Mouse (Mus musculus) mesoderm, embryonic 11.5 days (tissue): ENCODE data around the gene Pawr.

ENCODE experiments used
- DNase-seq: peaks from one replicate; pipeline ENCODE4 v3.0.0-alpha.2; 2012; ENCODE audit warnings: low read depth, low spot score

Gene Pawr

DNA sequence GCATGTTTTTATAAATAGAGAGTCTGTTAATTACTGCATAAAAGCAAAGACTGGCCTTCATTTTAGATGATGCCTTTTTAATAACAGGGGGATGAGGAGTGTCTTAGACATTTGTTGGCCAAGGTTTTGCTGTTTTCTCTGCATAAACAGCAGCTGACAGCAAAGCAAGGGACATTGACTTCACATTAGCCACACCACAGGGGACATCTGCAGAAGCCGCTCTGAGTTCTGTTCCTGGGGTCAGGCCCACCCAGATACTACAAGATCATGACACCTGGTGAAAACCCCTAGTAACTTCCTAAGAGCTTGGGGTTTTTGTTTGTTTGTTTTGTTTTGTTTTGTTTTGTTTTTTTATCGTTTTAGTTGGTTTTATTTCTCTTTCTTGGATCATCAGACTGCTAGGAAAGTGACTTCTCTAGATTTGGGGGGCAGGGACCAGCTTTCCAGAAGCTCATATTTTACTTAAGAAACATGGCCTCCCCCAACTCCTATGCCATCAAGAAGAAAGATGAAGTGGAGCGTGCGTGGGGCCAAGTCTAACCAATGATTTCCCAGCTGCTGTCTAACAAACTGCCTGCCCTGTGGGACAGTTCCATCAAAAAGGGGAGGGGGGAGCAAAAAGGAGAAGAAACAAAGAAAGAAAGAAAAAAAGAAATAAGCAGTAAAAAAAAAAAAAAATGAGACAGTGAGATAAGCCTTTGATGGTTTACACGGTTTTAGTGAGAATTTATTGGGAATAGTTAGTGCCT lies 57.4 kb downstream of the Pawr start:
- DNase-seq = peak; percentile 60

- DNase-seq = peak; percentile 65
Observed at GRCm38 (mm10) chr10:108389927-108390287, 58.0 kb downstream of the Pawr start.

- no peak for DNase-seq
Observed at GRCm38 (mm10) chr10:108391370-108391902, 59.5 kb downstream of the Pawr start.

DNA sequence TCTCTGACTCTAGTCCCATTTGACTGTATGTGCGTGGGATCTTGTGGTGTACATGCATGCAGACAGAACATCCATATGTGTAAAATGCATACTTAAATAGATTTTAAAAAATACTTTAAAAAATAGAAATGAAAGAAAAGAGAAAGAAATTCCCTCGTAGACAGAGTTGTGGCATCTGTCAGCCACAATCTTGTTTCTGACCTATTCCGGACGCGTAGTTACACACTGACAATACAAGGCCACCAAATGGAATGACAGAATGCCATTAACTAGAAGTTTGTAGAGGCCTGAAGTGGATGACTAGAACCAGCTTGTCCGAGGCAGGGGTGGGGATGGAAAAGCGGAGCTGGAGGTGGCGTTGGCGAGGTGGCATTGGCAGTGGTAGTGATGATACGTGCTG lies 60.2 kb downstream of the Pawr start:
- no peak for DNase-seq

DNA sequence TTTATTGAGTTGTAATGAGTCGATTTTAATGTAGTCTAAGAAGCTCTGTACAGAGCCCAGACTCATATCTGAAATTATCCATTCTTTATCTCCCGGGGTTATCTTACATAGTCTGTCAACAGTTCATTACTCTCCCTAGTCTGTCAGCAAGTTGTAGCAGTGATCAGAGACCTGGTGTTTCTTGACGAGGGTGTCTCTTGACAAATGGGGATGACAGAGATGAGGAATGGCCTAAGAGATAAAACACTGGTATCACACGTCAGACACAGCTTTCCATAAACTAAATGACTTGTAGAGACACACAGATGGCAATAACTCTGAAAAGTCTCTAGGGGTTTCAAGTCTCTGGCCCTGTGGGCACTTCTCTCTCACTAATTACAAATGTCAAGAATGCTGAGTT lies 62.4 kb downstream of the Pawr start:
- DNase-seq = peak; percentile 30

GRCm38 (mm10) chr10:108395229-108395628 lies 63.3 kb downstream of the Pawr start:
- no peak for DNase-seq

- no peak for DNase-seq
Observed at GRCm38 (mm10) chr10:108395647-108396046, 63.7 kb downstream of the Pawr start.

DNA sequence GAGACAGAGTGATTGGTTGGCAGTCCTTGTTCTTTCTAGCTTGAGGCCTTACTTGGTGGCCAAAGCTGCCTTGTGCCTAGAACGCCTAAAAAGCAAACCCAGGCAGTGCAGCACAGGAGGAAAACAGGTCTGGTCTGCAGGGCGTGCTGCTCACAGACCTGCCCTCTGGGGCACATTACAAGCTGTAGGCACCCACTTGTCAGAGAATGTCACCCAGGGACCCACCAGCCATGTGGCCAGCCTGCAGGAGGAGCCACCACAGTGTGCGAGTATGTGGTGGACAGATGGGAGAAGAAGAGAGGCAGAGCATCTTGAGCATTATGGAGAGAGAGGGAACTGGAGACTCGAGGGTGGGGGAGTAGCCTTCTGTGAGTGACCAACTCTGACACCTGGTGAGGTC lies 70.8 kb downstream of the Pawr start:
- DNase-seq = no peak

- DNase-seq = no peak
Observed at GRCm38 (mm10) chr10:108403366-108403865, 71.5 kb downstream of the Pawr start.

DNA sequence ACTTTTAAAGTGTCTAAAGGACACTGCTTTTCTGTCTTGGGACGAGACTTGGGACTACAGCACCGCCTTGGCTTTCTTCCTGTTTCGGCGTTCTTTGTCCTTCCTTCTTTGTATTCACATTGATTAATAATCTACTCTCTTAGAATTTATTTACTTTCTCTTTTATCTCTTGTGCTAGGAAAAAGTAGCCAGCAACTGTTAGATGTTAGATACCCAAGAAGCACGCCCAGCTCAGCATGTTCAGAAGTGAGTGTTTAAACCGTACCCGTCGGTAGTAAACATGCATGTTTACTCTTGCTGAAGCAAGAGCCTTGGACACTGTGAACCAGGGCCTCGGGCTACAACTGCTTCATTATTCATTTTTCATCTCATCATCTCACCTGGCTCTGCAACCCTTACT lies 72.2 kb downstream of the Pawr start:
- DNase-seq = no peak

GRCm38 (mm10) chr10:108405076-108405475 lies 73.2 kb downstream of the Pawr start:
- DNase-seq = no peak

DNA sequence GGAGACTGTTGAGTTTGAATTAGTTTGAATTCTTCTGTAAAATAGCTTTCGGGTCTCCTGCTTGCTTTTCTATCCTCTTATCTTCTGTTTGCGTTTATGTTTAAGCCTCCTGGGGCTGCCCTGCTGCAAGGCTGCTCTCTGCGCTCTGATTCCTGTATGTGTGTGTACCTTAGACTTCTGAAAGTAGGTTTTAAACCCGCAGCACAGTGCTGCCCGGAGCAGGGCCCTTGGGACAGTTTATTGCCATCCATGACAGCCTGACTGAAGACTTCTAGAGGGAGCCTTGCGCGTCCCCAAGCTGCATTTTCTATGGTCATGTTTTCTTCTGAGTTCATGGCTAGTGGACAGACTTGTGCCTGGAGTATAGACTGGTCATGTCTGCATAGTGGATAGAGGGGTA lies 74.0 kb downstream of the Pawr start:
- no peak for DNase-seq

GRCm38 (mm10) chr10:108406798-108407754 lies 75.2 kb downstream of the Pawr start:
- no peak for DNase-seq

DNA sequence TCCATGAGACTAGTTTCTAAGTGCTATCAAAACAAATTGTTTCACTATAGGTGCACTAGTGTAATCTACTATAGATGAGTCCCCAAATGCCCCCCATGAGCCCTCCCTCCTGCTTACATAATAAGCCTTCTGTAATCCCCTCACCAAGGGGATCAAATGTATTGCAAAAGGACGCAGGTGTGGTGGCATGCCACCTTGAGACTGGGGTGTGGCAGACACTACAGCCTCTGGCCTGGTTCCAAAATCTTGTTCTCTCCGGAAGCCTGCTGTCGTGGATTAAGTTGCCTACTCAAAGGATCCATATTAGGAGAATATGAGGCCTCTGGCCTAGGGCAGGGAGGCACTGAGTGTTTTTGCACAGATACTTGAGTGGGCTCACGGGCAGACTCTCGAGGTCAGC lies 76.1 kb downstream of the Pawr start:
- DNase-seq = no peak

DNA sequence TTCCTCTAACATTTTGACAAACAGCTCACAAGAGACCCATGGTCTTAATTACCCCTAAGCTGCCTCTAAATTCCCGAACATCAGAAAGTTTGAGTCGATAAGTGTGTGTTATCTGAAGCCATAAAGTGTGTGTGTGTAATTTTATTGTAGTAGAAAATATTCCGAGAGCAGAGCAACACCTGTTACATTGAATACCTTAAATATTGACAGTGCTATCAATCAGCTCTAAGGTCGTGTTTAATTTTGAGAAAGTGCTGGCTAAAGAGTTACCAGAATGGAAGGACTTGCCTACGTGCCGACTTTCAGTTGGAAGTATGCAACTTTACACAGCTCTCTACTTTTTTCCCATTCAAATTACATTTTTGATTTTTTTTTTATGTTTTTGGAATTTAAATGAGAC lies 76.5 kb downstream of the Pawr start:
- no peak for DNase-seq

DNA sequence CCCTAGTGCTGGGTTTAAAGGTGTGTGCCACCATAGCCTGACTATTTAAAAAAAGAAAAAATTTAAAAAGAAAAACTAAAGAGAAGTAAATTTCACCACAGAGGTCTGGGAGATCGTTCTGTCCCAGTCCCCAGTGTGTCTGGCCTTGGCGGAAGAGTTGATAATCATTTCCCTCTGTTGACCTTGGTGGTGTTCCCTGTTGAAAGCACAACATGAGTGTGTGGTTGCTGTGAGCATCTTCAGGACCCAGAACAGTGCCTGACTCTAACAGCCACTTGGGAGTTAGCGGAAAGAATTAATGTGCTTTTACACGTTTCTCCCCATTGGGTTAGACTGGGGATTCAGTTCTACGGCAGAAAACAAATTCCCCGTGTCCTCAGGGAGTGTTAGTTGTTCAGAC lies 77.1 kb downstream of the Pawr start:
- no peak for DNase-seq

GRCm38 (mm10) chr10:108409529-108409928 lies 77.6 kb downstream of the Pawr start:
- no peak for DNase-seq

- no peak for DNase-seq
Observed at GRCm38 (mm10) chr10:108414936-108415635, 83.2 kb downstream of the Pawr start.

DNA sequence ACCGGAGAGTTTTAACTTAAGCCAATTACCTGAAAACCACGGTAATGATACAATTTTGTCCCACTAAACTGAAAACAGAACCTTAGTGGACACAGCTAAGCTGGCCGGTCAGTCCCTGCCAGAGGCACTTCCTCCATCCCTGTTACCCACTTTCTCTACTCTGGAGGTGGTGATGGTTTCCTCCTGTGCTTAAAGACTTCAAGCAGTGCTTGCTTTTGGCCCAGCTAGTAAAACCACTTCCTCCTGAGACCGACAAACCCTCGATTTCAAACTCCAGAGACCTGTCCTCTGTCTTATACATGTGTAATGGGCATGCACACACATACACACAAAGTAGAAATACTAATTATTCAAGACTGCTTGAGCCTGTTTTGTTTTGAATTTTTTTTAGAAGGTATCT lies 85.5 kb downstream of the Pawr start:
- DNase-seq = no peak

GRCm38 (mm10) chr10:108430553-108430952 lies 98.6 kb downstream of the Pawr start:
- no peak for DNase-seq

DNA sequence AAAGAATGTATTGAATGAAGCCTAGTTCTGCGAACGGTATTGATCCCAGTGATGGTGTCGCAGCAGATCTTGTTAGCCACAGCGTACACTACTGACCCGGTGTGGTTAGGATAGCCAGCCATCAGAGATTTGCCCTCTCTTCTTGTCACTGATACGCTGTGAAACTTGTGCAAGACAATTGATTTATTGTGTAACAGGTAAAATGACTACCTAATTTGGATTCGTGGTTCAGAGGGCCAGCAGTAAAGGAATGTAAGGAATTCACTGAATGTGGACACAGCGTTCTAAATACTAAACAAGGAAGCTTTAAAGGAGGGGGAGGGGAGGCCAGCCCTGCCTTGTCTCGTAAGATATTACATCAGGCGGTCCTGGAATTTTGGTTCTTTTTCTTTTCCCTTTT lies 100.3 kb downstream of the Pawr start:
- peak; percentile 63 for DNase-seq

DNA sequence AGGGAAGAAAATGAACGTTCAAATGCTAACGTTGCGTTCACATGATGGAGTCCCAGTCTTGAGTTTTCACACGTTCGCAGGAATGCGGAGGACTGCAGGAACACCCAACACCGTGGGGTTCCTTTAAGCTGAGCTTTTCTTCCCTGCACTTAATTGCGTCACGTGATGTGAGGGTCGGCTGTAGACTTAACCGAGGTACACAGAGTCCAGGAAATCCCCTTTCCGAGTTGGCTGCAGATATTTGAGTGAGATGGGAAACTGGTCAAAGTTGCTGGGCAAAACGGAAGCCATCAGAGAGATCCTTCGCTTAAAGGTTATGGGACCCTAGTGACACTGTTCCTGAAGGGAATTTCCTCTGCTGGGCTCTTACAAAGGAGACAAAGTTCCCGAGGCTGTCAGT lies 102.1 kb downstream of the Pawr start:
- DNase-seq = peak; percentile 38
